Mouse (Mus musculus): ENCODE results near the gene Cfap97d2.
"Not testable (repeated sequence)": the region's sequence is repeated elsewhere in the genome, so short reads cannot be mapped to it uniquely, and the experiment has no call there.

The Cfap97d2 gene

GRCm38 (mm10) chr8:13740817-13741613 lies 35.3 kb downstream of the Cfap97d2 start:
- no peak for DNase-seq (ENCODE audit: low spot score in 2 of 2)

- not testable (repeated sequence) for DNase-seq (ENCODE audit: low spot score in 2 of 2)
These were observed 40.5 kb downstream of the Cfap97d2 start for GRCm38 (mm10) chr8:13746212-13746611.

DNA sequence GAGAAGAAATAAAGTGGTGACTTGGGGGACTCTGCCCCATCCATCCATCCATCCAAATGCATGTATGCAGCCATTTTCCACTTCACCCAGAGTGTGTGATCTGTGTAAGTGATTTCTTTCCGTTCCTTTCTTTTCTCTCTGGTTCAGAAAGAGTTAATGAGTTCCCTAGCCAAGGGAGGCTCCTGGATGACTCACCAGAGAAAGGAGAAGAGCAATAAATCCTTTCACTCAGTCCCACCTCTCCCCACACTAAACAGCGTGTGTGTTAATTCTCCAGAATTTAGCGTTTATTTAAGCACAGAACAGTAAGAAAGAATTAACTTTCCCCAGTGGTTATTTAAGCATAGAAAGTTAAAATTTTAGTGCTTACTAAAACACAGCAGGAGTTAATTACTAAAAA lies 41.9 kb downstream of the Cfap97d2 start:
- no peak for DNase-seq (ENCODE audit: low spot score in 2 of 2)

DNA sequence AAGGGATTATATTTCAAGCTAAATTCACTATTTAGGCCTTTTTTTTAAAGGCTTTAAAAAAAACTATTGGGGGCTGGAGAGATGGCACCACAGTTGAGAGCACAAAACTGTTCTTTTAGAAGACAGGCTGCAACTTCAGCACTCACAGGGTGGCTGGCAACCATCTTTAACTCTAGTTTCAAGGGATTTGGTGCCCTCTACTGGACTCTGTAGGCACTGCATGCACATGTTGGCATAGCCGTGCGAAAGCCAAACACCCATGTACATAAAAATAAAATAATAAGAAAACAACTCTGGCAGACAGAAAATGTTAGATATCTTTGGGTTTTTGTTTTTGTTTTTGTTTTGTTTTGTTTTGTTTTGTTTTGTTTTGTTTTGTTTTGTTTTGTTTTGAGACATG lies 48.0 kb downstream of the Cfap97d2 start:
- peak; percentile 32 to 71 for DNase-seq (ENCODE audit: low spot score in 2 of 2)

DNA sequence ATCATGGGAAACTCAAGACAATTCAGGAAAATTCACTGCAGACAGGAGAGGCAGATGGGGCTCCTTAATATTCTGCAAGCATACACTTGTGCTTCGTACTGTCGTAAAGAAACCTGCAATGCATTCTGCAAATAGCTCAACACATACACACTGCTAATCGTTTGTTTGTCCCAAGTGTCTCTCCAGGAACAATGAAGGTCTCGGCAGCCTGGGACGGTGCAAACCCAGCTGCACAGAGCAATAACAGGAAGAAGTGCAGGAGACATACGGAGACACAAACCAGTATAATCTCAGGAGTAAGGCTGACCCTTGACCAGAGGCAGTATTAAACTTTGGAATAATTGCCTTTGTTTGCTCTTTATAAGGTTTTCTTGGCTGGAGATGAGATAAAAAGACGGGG lies 50.8 kb downstream of the Cfap97d2 start:
- no peak for DNase-seq (ENCODE audit: low spot score in 2 of 2)

DNA sequence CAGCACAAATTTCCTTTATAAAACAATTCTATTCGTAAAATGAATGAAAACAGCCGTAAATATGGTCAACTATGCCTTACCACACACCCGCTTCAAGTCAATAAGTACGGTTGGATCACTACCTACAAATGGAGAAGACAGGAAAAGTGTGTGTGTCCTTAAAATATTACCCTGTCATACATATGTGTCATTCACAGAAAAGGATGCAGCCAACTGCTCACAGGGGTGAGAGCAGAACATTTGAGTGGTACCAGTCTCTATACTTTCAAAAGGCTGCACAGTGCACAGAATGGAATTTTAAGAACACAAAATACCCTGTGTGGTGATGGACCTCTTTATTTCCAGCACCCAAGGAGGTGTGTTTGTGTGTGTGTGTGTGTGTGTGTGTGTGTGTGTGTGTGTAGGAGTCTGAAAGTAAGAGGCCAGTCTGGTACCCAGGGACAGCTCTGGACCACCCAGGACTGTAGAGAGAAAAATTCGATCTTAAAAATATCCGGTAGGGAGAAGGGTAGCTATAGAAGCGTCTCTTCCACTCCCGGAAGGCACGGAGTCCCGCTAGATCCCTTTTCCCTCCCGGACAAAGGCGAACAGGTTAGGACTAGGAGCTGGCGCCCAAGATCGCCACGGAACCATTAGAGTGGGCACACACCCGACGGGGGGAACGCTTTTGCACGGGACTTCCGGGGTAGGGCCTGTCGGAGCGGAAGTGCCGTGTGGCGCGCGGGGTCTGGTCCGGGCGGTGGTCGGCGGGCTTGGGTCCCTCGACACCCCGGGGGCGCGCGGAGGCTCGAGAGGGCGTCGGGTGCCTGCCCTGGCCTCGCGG lies 51.5 kb downstream of the Cfap97d2 start, which contains the start of gene Cdc16:
Cdc16 (plus strand) TSS at position 695 of the 823 bp plus-strand sequence.
- DNase-seq (ENCODE audit: low spot score in 2 of 2): peak; percentile 84 to 85

GRCm38 (mm10) chr8:13757805-13758727 lies 52.4 kb downstream of the Cfap97d2 start:
- DNase-seq (ENCODE audit: low spot score in 2 of 2): peak; percentile 17 to 34

GRCm38 (mm10) chr8:13769206-13769605 lies 63.5 kb downstream of the Cfap97d2 start:
- DNase-seq (ENCODE audit: low spot score in 2 of 2): no peak

- DNase-seq (ENCODE audit: low spot score in 2 of 2): no peak
These were observed 74.8 kb downstream of the Cfap97d2 start for GRCm38 (mm10) chr8:13780536-13780935.

GRCm38 (mm10) chr8:13785250-13785763 lies 79.6 kb downstream of the Cfap97d2 start, which contains the start of gene Upf3a:
Gene Upf3a, plus strand, starts transcription at chr8:13785615.
- DNase-seq (ENCODE audit: low spot score in 2 of 2): peak; percentile 90

GRCm38 (mm10) chr8:13785764-13786299 lies 80.1 kb downstream of the Cfap97d2 start:
- DNase-seq (ENCODE audit: low spot score in 2 of 2): peak; percentile 92 to 94

DNA sequence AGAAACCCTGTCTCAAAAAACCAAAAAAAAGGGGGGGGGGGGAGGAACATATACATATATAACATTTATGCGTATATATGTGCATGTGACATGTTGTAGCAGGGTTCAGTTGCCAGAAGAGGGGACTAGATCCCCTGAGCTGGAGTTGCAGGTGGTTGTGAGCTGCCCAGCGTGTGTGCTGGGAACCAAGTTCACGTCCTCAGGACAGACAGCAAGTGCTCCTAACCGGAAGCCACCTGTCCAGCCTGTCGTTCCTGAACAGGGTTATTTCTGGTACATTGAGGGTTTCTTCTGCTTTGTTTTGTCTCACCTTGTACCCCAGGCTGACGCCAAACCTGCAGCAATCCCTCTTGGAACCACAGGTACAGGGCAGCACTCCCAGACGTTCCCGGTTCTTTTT lies 83.9 kb downstream of the Cfap97d2 start:
- DNase-seq (ENCODE audit: low spot score in 2 of 2): no peak
